Mouse (Mus musculus): ENCODE results near the gene Nr5a1. TPM values are rescaled to one million over a fixed set of nuclear protein-coding genes. Genes with fewer than 3 reads are reported as not detected.

Nr5a1 gene
- polyA plus RNA-seq, 1 experiment from 2014 or later, result 0.28 TPM

GRCm38 (mm10) chr2:38688791-38689520 lies 25.4 kb downstream of the Nr5a1 start:
- no peak overlapping the region for H3K27ac ChIP-seq (replicated peaks)
- peak overlapping the region; percentile 50 for H3K4me2 ChIP-seq (replicated peaks; ENCODE audit: low read depth)
- H3K27me3 ChIP-seq (ENCODE audit: control insufficient read depth, insufficient read depth, low read length), result no peaks in the 10 kb centered on the region
- peak; percentile 28; the same call in 1 of the 2 replicates for ATAC-seq (ENCODE audit: low FRiP score, low TSS enrichment)
- H3K36me3 ChIP-seq (ENCODE audit: control insufficient read depth, insufficient read depth, low read length), result no peaks in the 10 kb centered on the region
- H3K9ac ChIP-seq (ENCODE audit: low read length), result peak overlapping the region; percentile 35; the same call in 1 of the 2 replicates
- TF ChIP-seq CTCF (IDR thresholded peaks at IDR 0.05; ENCODE audit: low read depth) (peak; percentile 66), EP300 (optimal IDR thresholded peaks at IDR 0.05) (no peak)
- peak; percentile 58 for DNase-seq (ENCODE audit: low spot score)
- H3K4me3 ChIP-seq (ENCODE audit: low read depth, low read length), result 0 out of 2 replicates have a peak overlapping the region, but pooled peaks have one; percentile 13
- no peaks in the 10 kb centered on the region for H3K9me3 ChIP-seq (ENCODE audit: control insufficient read depth, low read length)
- no peaks in the 10 kb centered on the region for H3K4me1 ChIP-seq (replicated peaks; ENCODE audit: control insufficient read depth, insufficient read depth)
- WGBS, result 5% methylated on average over 29 of the region's 29 CpGs

- H3K27ac ChIP-seq (replicated peaks), result no peak overlapping the region
- DNase-seq (ENCODE audit: low spot score), result no peak
- H3K4me1 ChIP-seq (replicated peaks; ENCODE audit: control insufficient read depth, insufficient read depth), result no peaks in the 10 kb centered on the region
- no peaks in the 10 kb centered on the region for H3K36me3 ChIP-seq (ENCODE audit: control insufficient read depth, insufficient read depth, low read length)
- 77% methylated on average over 3 of the region's 3 CpGs for WGBS
- H3K27me3 ChIP-seq (ENCODE audit: control insufficient read depth, insufficient read depth, low read length), result no peaks in the 10 kb centered on the region
- H3K9me3 ChIP-seq (ENCODE audit: control insufficient read depth, low read length), result no peaks in the 10 kb centered on the region
- ATAC-seq (ENCODE audit: low FRiP score, low TSS enrichment), result no peak
- TF ChIP-seq CTCF (IDR thresholded peaks at IDR 0.05; ENCODE audit: low read depth), result no peak
- TF ChIP-seq EP300 (optimal IDR thresholded peaks at IDR 0.05), result no peak
- no peak overlapping the region for H3K4me3 ChIP-seq (ENCODE audit: low read depth, low read length)
- H3K4me2 ChIP-seq (replicated peaks; ENCODE audit: low read depth), result no peak overlapping the region
- H3K9ac ChIP-seq (ENCODE audit: low read length), result no peak overlapping the region
Observed at GRCm38 (mm10) chr2:38685746-38686145, 28.6 kb downstream of the Nr5a1 start.

DNA sequence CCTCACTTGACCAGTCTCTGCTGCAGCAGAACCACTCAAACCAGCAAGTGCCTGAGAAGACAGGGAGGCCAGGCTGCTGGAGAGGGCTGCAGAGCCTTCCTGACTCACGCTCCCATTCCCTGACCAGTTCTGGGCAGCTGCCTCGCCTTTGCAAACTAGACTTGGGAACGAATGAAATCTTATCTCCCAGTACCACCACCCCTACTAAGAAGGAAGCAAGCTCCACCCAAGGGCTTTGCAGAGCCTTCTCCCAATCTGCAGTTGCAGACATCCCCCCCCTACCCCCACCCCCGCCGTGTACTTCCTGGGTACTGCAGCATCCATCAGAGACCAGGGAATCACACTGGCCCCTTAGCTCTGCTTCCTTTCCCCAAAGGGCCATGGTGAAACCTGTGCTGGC lies 31.3 kb downstream of the Nr5a1 start:
- H3K9ac ChIP-seq (ENCODE audit: low read length), result no peak overlapping the region
- H3K4me2 ChIP-seq (replicated peaks; ENCODE audit: low read depth), result no peak overlapping the region
- no peak overlapping the region for H3K27ac ChIP-seq (replicated peaks)
- ATAC-seq (ENCODE audit: low FRiP score, low TSS enrichment), result no peak
- 60% methylated on average over 5 of the region's 5 CpGs for WGBS
- no peak overlapping the region for H3K4me3 ChIP-seq (ENCODE audit: low read depth, low read length)
- H3K27me3 ChIP-seq (ENCODE audit: control insufficient read depth, insufficient read depth, low read length), result no peaks in the 10 kb centered on the region
- H3K36me3 ChIP-seq (ENCODE audit: control insufficient read depth, insufficient read depth, low read length), result no peaks in the 10 kb centered on the region
- TF ChIP-seq EP300 (optimal IDR thresholded peaks at IDR 0.05), result no peak
- TF ChIP-seq CTCF (IDR thresholded peaks at IDR 0.05; ENCODE audit: low read depth), result no peak
- H3K4me1 ChIP-seq (replicated peaks; ENCODE audit: control insufficient read depth, insufficient read depth), result no peaks in the 10 kb centered on the region
- DNase-seq (ENCODE audit: low spot score), result no peak
- no peaks in the 10 kb centered on the region for H3K9me3 ChIP-seq (ENCODE audit: control insufficient read depth, low read length)

- no peak for TF ChIP-seq EP300 (optimal IDR thresholded peaks at IDR 0.05)
- no peak for TF ChIP-seq CTCF (IDR thresholded peaks at IDR 0.05; ENCODE audit: low read depth)
- H3K27ac ChIP-seq (replicated peaks), result no peak overlapping the region
- 82% methylated on average over 5 of the region's 5 CpGs for WGBS
- no peaks in the 10 kb centered on the region for H3K4me1 ChIP-seq (replicated peaks; ENCODE audit: control insufficient read depth, insufficient read depth)
- no peak overlapping the region for H3K9ac ChIP-seq (ENCODE audit: low read length)
- no peak overlapping the region for H3K4me3 ChIP-seq (ENCODE audit: low read depth, low read length)
- no peaks in the 10 kb centered on the region for H3K9me3 ChIP-seq (ENCODE audit: control insufficient read depth, low read length)
- no peak for DNase-seq (ENCODE audit: low spot score)
- no peaks in the 10 kb centered on the region for H3K27me3 ChIP-seq (ENCODE audit: control insufficient read depth, insufficient read depth, low read length)
- ATAC-seq (ENCODE audit: low FRiP score, low TSS enrichment), result no peak
- no peaks in the 10 kb centered on the region for H3K36me3 ChIP-seq (ENCODE audit: control insufficient read depth, insufficient read depth, low read length)
- no peak overlapping the region for H3K4me2 ChIP-seq (replicated peaks; ENCODE audit: low read depth)
Observed at GRCm38 (mm10) chr2:38682209-38682608, 32.1 kb downstream of the Nr5a1 start.

GRCm38 (mm10) chr2:38678947-38679346 lies 35.4 kb downstream of the Nr5a1 start:
- no peak overlapping the region for H3K9ac ChIP-seq (ENCODE audit: low read length)
- H3K36me3 ChIP-seq (ENCODE audit: control insufficient read depth, insufficient read depth, low read length), result no peaks in the 10 kb centered on the region
- ATAC-seq (ENCODE audit: low FRiP score, low TSS enrichment) (no peak), DNase-seq (ENCODE audit: low spot score) (no peak)
- no peak overlapping the region for H3K4me2 ChIP-seq (replicated peaks; ENCODE audit: low read depth)
- no peak overlapping the region for H3K27ac ChIP-seq (replicated peaks)
- H3K4me1 ChIP-seq (replicated peaks; ENCODE audit: control insufficient read depth, insufficient read depth), result no peaks in the 10 kb centered on the region
- no peaks in the 10 kb centered on the region for H3K9me3 ChIP-seq (ENCODE audit: control insufficient read depth, low read length)
- no peak overlapping the region for H3K4me3 ChIP-seq (ENCODE audit: low read depth, low read length)
- TF ChIP-seq EP300 (optimal IDR thresholded peaks at IDR 0.05) (no peak), CTCF (IDR thresholded peaks at IDR 0.05; ENCODE audit: low read depth) (no peak)
- no peaks in the 10 kb centered on the region for H3K27me3 ChIP-seq (ENCODE audit: control insufficient read depth, insufficient read depth, low read length)

- Histone ChIP-seq H3K27me3 (ENCODE audit: control insufficient read depth, insufficient read depth, low read length) (no peaks in the 10 kb centered on the region), H3K27ac (replicated peaks) (no peak overlapping the region), H3K9ac (ENCODE audit: low read length) (no peak overlapping the region), H3K9me3 (ENCODE audit: control insufficient read depth, low read length) (no peaks in the 10 kb centered on the region), H3K36me3 (ENCODE audit: control insufficient read depth, insufficient read depth, low read length) (no peaks in the 10 kb centered on the region), H3K4me2 (replicated peaks; ENCODE audit: low read depth) (no peak overlapping the region), H3K4me3 (ENCODE audit: low read depth, low read length) (no peak overlapping the region), H3K4me1 (replicated peaks; ENCODE audit: control insufficient read depth, insufficient read depth) (no peaks in the 10 kb centered on the region)
- 49% methylated on average over 9 of the region's 9 CpGs for WGBS
- DNase-seq (ENCODE audit: low spot score) (peak; percentile 72), ATAC-seq (ENCODE audit: low FRiP score, low TSS enrichment) (peak; percentile 77)
- TF ChIP-seq EP300 (optimal IDR thresholded peaks at IDR 0.05) (no peak), CTCF (IDR thresholded peaks at IDR 0.05; ENCODE audit: low read depth) (peak; percentile 72)
Observed at GRCm38 (mm10) chr2:38675366-38675969, 38.9 kb downstream of the Nr5a1 start.

All from stomach, postnatal 0 days (tissue).